Mouse (Mus musculus): Measurements from ENCODE around the gene Wrap73. TPM values are rescaled to one million over a fixed set of nuclear protein-coding genes. Genes with fewer than 3 reads are reported as not detected.

Gene Wrap73
- polyA plus RNA-seq, 1 experiment from 2014 or later = 46.8 TPM

DNA sequence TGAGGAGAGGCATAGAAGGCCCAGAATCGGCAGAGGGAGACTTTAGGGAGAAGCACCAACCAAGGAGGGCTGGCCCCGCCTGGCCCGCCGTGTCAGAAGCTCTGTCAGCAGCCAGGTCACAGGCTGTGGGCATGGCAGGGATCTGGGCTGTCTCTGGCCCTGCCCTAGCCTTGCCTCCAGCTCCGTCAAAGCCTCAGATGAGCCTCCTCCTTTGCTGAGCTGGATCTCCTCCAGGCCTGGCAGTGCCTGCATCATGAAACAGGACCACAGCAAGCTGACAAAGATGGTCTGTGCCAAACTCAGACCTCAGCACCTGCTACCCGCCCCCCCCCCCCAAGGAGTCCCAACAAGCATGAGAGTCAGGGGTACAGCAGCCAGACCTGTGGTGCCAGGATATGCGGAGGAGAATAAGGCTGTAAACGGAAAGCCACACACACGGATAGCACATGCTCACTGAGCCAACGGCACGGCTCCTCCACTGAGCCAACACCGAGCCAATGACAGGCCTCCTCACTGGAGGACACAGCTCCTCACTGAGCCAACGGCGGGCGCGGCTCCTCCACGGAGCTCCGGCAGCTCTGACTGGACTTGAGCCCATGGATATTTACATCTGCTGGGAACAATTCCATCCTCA lies 32.8 kb upstream of the Wrap73 start:
- no peak overlapping the region for H3K27ac ChIP-seq (ENCODE audit: low read depth, low read length)
- H3K4me2 ChIP-seq = no peak overlapping the region
- WGBS = 46% methylated on average over 18 of the region's 18 CpGs
- H3K36me3 ChIP-seq (ENCODE audit: control insufficient read depth, insufficient read depth, low read length) = no peaks in the 10 kb centered on the region
- ATAC-seq (replicated peaks; ENCODE audit: low FRiP score) = no peak
- DNase-seq (ENCODE audit: low spot score) = no peak
- H3K4me3 ChIP-seq (ENCODE audit: low read depth, low read length) = no peak overlapping the region
- no peak overlapping the region for H3K9ac ChIP-seq (ENCODE audit: low read depth, low read length)
- no peaks in the 10 kb centered on the region for H3K4me1 ChIP-seq (replicated peaks; ENCODE audit: control insufficient read depth, insufficient read depth, low read length)
- no peaks in the 10 kb centered on the region for H3K9me3 ChIP-seq (ENCODE audit: control insufficient read depth, low read length)
- H3K27me3 ChIP-seq (replicated peaks; ENCODE audit: control insufficient read depth, insufficient read depth, low read length) = peaks cover 10% of the 10 kb centered on the region; the same call in 1 of the 2 replicates

GRCm38 (mm10) chr4:154109850-154110243 lies 32.3 kb upstream of the Wrap73 start:
- Histone ChIP-seq H3K27me3 (replicated peaks; ENCODE audit: control insufficient read depth, insufficient read depth, low read length) (peaks cover 10% of the 10 kb centered on the region; the same call in 1 of the 2 replicates), H3K27ac (ENCODE audit: low read depth, low read length) (no peak overlapping the region), H3K9me3 (ENCODE audit: control insufficient read depth, low read length) (no peaks in the 10 kb centered on the region), H3K4me1 (replicated peaks; ENCODE audit: control insufficient read depth, insufficient read depth, low read length) (no peaks in the 10 kb centered on the region), H3K9ac (ENCODE audit: low read depth, low read length) (no peak overlapping the region), H3K4me3 (ENCODE audit: low read depth, low read length) (no peak overlapping the region), H3K36me3 (ENCODE audit: control insufficient read depth, insufficient read depth, low read length) (no peaks in the 10 kb centered on the region), H3K4me2 (no peak overlapping the region)
- no peak for DNase-seq (ENCODE audit: low spot score)
- no peak for ATAC-seq (replicated peaks; ENCODE audit: low FRiP score)
- 74% methylated on average over 11 of the region's 11 CpGs for WGBS

DNA sequence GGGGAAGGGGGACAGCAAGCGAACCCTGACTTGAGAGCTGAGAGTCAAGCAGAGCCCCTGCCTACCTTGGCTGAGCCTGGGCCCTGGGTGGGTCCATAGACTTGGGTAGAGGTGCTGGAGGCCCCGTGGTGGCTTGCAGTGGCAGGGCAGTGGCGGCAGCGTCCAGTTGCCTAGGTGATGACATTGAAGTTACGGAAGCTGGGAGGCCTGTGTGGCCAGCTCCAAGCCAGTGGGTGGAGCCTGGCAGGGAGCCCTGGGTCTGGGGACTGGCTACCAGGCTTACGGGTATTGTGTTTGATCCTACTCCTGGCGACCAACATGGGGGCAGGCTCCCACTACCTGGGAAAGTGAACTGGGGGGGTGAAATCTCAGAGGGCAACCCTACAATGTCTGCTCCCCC lies 25.8 kb upstream of the Wrap73 start:
- Histone ChIP-seq H3K9ac (ENCODE audit: low read depth, low read length) (no peak overlapping the region), H3K36me3 (ENCODE audit: control insufficient read depth, insufficient read depth, low read length) (no peaks in the 10 kb centered on the region), H3K27ac (ENCODE audit: low read depth, low read length) (no peak overlapping the region), H3K4me1 (replicated peaks; ENCODE audit: control insufficient read depth, insufficient read depth, low read length) (peaks cover 12% of the 10 kb centered on the region), H3K4me3 (ENCODE audit: low read depth, low read length) (no peak overlapping the region), H3K9me3 (ENCODE audit: control insufficient read depth, low read length) (no peaks in the 10 kb centered on the region), H3K27me3 (replicated peaks; ENCODE audit: control insufficient read depth, insufficient read depth, low read length) (no peaks in the 10 kb centered on the region), H3K4me2 (no peak overlapping the region)
- DNase-seq (ENCODE audit: low spot score) = no peak
- no peak for ATAC-seq (replicated peaks; ENCODE audit: low FRiP score)
- 59% methylated on average over 7 of the region's 7 CpGs for WGBS

DNA sequence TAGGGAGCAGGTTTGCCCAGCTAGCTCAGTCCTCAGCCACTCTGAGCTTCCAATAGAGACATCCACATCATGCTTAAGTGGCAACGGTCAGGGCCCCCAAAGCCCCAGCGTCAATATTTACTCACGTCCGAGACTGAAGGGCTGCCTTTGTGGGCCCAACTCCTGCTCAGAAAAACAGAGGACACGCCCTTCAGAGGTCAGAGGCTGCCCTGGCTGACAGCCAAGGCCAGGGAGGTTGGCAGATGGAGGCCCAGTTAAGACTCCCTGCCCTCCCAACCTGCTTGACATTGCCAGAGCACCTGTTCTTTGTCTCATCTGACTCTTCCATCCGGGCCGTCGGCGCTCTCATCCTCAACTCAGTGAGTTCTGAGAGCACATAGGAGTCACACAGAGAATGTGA lies 23.4 kb upstream of the Wrap73 start:
- H3K9me3 ChIP-seq (ENCODE audit: control insufficient read depth, low read length) = no peaks in the 10 kb centered on the region
- no peak overlapping the region for H3K9ac ChIP-seq (ENCODE audit: low read depth, low read length)
- H3K4me1 ChIP-seq (replicated peaks; ENCODE audit: control insufficient read depth, insufficient read depth, low read length) = peaks cover 23% of the 10 kb centered on the region
- WGBS = 63% methylated on average over 9 of the region's 9 CpGs
- no peaks in the 10 kb centered on the region for H3K36me3 ChIP-seq (ENCODE audit: control insufficient read depth, insufficient read depth, low read length)
- DNase-seq (ENCODE audit: low spot score) (no peak), ATAC-seq (replicated peaks; ENCODE audit: low FRiP score) (no peak)
- no peaks in the 10 kb centered on the region for H3K27me3 ChIP-seq (replicated peaks; ENCODE audit: control insufficient read depth, insufficient read depth, low read length)
- no peak overlapping the region for H3K4me2 ChIP-seq
- no peak overlapping the region for H3K4me3 ChIP-seq (ENCODE audit: low read depth, low read length)
- 0 out of 2 replicates have a peak overlapping the region, but pooled peaks have one; percentile 5 for H3K27ac ChIP-seq (ENCODE audit: low read depth, low read length)

GRCm38 (mm10) chr4:154119208-154119607 lies 23.0 kb upstream of the Wrap73 start:
- ATAC-seq (replicated peaks; ENCODE audit: low FRiP score) = no peak
- Histone ChIP-seq H3K4me3 (ENCODE audit: low read depth, low read length) (no peak overlapping the region), H3K27me3 (replicated peaks; ENCODE audit: control insufficient read depth, insufficient read depth, low read length) (no peaks in the 10 kb centered on the region), H3K9me3 (ENCODE audit: control insufficient read depth, low read length) (no peaks in the 10 kb centered on the region), H3K36me3 (ENCODE audit: control insufficient read depth, insufficient read depth, low read length) (no peaks in the 10 kb centered on the region), H3K4me2 (no peak overlapping the region), H3K9ac (ENCODE audit: low read depth, low read length) (no peak overlapping the region), H3K4me1 (replicated peaks; ENCODE audit: control insufficient read depth, insufficient read depth, low read length) (peaks cover 23% of the 10 kb centered on the region), H3K27ac (ENCODE audit: low read depth, low read length) (no peak overlapping the region)
- WGBS = 79% methylated on average over 9 of the region's 9 CpGs
- DNase-seq (ENCODE audit: low spot score) = no peak

DNA sequence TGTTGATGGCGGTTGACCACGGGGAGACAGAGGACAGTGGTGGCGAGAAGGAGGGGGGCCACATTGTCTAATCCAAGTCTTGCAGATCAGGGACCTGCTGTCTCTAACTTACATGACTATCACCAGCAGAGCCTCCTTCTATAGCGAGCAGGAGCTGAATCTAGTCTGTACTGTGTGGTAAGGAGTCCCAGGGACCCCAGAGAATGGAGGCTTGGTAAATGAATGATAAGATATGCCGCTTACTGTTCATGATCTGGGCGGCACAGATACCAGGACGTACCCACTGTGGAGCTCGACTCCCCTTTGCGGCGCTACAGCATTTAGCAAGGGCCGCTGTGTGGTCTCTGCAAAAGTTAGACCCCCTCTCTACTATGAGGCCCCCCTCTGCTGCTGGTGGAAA lies 20.4 kb upstream of the Wrap73 start:
- H3K36me3 ChIP-seq (ENCODE audit: control insufficient read depth, insufficient read depth, low read length) = no peaks in the 10 kb centered on the region
- 51% methylated on average over 11 of the region's 11 CpGs for WGBS
- peak overlapping the region; percentile 89 for H3K27ac ChIP-seq (ENCODE audit: low read depth, low read length)
- H3K4me2 ChIP-seq = peak overlapping the region; percentile 41
- no peaks in the 10 kb centered on the region for H3K27me3 ChIP-seq (replicated peaks; ENCODE audit: control insufficient read depth, insufficient read depth, low read length)
- DNase-seq (ENCODE audit: low spot score) (no peak), ATAC-seq (replicated peaks; ENCODE audit: low FRiP score) (peak; percentile 97)
- H3K4me1 ChIP-seq (replicated peaks; ENCODE audit: control insufficient read depth, insufficient read depth, low read length) = peaks cover 23% of the 10 kb centered on the region
- H3K4me3 ChIP-seq (ENCODE audit: low read depth, low read length) = no peak overlapping the region
- no peak overlapping the region; the same call in 1 of the 2 replicates for H3K9ac ChIP-seq (ENCODE audit: low read depth, low read length)
- no peaks in the 10 kb centered on the region for H3K9me3 ChIP-seq (ENCODE audit: control insufficient read depth, low read length)

DNA sequence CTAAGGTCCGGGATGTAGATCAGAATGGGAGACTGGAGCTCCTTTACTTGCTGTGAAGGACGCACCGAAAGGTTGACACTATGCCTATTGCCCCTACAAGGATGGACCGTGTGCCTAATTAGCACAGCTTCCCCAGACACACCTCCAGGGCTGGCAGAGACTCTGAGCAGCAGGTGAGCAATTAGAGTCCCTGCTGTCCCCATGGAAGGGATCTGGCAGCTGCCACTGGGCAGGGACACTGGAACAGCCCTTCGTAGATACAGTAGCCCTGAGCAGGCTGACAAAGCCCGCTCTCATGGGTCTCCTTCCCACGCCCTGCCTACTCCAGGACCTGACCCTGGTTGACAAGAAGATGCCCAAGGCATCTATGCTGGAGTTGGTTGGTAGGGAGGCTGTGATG lies 19.8 kb upstream of the Wrap73 start:
- Histone ChIP-seq H3K9me3 (ENCODE audit: control insufficient read depth, low read length) (no peaks in the 10 kb centered on the region), H3K27me3 (replicated peaks; ENCODE audit: control insufficient read depth, insufficient read depth, low read length) (no peaks in the 10 kb centered on the region), H3K4me3 (ENCODE audit: low read depth, low read length) (no peak overlapping the region), H3K4me2 (peak overlapping the region; percentile 41), H3K9ac (ENCODE audit: low read depth, low read length) (no peak overlapping the region), H3K4me1 (replicated peaks; ENCODE audit: control insufficient read depth, insufficient read depth, low read length) (peaks cover 23% of the 10 kb centered on the region), H3K27ac (ENCODE audit: low read depth, low read length) (peak overlapping the region; percentile 89), H3K36me3 (ENCODE audit: control insufficient read depth, insufficient read depth, low read length) (no peaks in the 10 kb centered on the region)
- 65% methylated on average over 7 of the region's 7 CpGs for WGBS
- ATAC-seq (replicated peaks; ENCODE audit: low FRiP score) (peak; percentile 32; the same call in 1 of the 2 replicates), DNase-seq (ENCODE audit: low spot score) (no peak)

DNA sequence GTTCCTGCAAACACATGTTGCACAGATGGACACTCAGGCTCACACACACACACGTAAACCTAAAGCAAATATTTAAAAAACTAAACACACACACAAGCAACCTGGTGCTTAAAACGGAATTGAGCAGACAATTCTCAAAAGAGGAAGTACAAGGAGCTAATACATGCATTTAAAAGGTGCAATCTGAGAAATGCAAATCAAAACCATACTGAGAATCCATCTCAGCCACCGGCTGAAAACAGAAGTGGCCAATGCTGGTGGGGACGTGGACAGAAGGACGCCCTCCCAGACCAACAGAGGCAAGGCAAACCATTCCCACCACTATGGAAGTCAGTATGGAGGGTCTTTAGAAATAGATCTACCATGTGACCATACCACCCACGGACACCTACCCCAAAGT lies 18.6 kb upstream of the Wrap73 start:
- no peaks in the 10 kb centered on the region for H3K36me3 ChIP-seq (ENCODE audit: control insufficient read depth, insufficient read depth, low read length)
- H3K27me3 ChIP-seq (replicated peaks; ENCODE audit: control insufficient read depth, insufficient read depth, low read length) = 0 out of 2 replicates have a peak, but pooled peaks cover 2% of the 10 kb centered on the region
- H3K4me3 ChIP-seq (ENCODE audit: low read depth, low read length) = no peak overlapping the region
- no peak overlapping the region for H3K4me2 ChIP-seq
- H3K27ac ChIP-seq (ENCODE audit: low read depth, low read length) = no peak overlapping the region
- 66% methylated on average over 6 of the region's 6 CpGs for WGBS
- no peak overlapping the region for H3K9ac ChIP-seq (ENCODE audit: low read depth, low read length)
- H3K4me1 ChIP-seq (replicated peaks; ENCODE audit: control insufficient read depth, insufficient read depth, low read length) = peaks cover 22% of the 10 kb centered on the region
- no peaks in the 10 kb centered on the region for H3K9me3 ChIP-seq (ENCODE audit: control insufficient read depth, low read length)
- DNase-seq (ENCODE audit: low spot score) (no peak), ATAC-seq (replicated peaks; ENCODE audit: low FRiP score) (no peak)

GRCm38 (mm10) chr4:154125202-154125601 lies 17.0 kb upstream of the Wrap73 start:
- Histone ChIP-seq H3K36me3 (ENCODE audit: control insufficient read depth, insufficient read depth, low read length) (no peaks in the 10 kb centered on the region), H3K9ac (ENCODE audit: low read depth, low read length) (no peak overlapping the region), H3K4me3 (ENCODE audit: low read depth, low read length) (no peak overlapping the region), H3K27me3 (replicated peaks; ENCODE audit: control insufficient read depth, insufficient read depth, low read length) (peaks cover 5% of the 10 kb centered on the region; the same call in 1 of the 2 replicates), H3K4me2 (no peak overlapping the region), H3K27ac (ENCODE audit: low read depth, low read length) (no peak overlapping the region), H3K9me3 (ENCODE audit: control insufficient read depth, low read length) (no peaks in the 10 kb centered on the region), H3K4me1 (replicated peaks; ENCODE audit: control insufficient read depth, insufficient read depth, low read length) (peaks cover 16% of the 10 kb centered on the region)
- WGBS = 58% methylated on average over 5 of the region's 5 CpGs
- DNase-seq (ENCODE audit: low spot score) (no peak), ATAC-seq (replicated peaks; ENCODE audit: low FRiP score) (no peak)

Data from liver, embryonic 11.5 days (tissue).